Mouse (Mus musculus): ENCODE results near the gene Abca8b. TPM values are rescaled to one million over a fixed set of nuclear protein-coding genes. Genes with fewer than 3 reads are reported as not detected.
"Not testable (repeated sequence)": the region's sequence is repeated elsewhere in the genome, so short reads cannot be mapped to it uniquely, and the experiment has no call there.

The Abca8b gene
- total RNA-seq, 2 experiments from 2014 or later: 0.42 TPM; not detected in 1

DNA sequence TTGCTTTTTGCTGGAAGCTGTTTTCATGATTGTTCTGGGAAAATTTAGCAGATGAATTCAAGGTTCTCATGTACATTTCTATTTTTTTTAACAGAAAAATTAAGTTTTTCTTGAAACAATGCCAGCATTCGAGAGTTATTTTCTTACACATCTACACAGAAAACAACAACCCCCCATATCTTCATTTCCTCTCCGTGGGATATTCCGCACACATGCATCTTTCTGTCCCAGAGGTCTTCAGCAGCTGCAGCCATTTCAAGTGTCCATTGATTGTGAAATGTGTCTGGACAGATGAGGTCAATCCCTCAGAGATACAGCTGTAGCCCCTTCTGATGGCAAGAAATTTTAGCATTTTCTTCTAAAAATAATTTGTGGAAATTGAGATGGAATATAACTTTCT, 73.4 kb downstream of the Abca8b start:
- no peak for ATAC-seq (replicated peaks; ENCODE audit: low FRiP score, poor library complexity, severe bottlenecking)

GRCm38 (mm10) chr11:109919480-109919879, 76.2 kb downstream of the Abca8b start:
- no peak for ATAC-seq (replicated peaks; ENCODE audit: low FRiP score, poor library complexity, severe bottlenecking)

- ATAC-seq (replicated peaks; ENCODE audit: low FRiP score, poor library complexity, severe bottlenecking): no peak
Observed at GRCm38 (mm10) chr11:109916654-109917053, 79.0 kb downstream of the Abca8b start.

DNA sequence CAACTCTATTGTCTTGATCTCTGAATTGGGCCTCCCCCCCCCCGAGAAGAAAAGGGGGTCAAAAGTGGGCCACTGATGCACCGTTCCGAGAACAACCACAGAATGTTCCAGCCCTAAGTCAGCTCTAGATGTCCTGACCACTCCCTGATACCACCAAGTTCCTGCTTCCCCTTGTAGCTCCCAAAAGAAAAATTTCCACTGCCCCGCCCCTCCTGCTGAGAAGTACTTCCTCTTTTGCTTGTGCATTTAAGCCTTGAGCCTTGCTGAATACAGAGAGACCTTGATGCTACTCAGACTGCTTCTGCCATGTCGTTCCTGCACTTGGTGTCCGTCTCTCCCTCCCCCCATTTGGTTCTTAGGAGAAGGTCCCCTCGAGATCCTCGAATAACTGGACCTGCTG, 82.5 kb downstream of the Abca8b start:
- not testable (repeated sequence) for ATAC-seq (replicated peaks; ENCODE audit: low FRiP score, poor library complexity, severe bottlenecking)

DNA sequence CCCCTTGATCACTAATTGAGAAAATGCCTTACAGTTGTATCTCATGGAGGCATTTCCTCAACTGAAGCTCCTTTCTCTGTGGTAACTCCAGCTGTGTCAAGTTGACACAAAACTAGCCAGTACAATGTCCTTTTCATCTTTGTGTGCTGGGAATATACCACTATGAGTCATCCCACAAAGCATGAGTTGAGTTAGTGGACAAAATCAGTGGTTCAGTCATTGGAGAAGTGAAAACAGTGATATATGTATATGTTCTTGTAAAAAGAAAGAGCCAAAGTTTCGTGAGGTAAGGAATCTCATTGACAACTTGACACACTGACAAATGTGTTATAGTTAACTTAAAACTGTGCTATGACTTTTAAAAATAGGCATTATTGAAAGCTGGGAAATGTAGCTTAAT, 83.5 kb downstream of the Abca8b start:
- not testable (repeated sequence) for ATAC-seq (replicated peaks; ENCODE audit: low FRiP score, poor library complexity, severe bottlenecking)

DNA sequence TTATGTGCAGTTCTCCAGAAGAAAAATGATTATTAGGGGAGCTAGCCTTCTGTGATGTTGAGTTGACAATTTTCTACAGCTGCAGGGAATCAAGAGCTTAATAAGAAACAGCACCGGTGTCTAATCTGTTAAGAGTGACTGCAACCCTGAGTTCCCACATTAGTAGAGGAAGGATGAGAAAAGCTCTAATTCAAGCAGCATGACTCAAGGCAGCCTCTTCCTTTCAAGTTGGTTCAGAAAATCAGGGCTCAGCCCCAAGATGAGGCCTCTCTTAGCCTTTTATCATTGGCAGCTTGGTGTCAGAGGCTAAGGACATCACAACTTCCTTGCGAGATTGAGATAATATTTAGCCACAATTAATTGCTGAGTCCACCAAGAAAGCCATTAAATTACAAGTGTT, 85.8 kb downstream of the Abca8b start:
- no peak for ATAC-seq (replicated peaks; ENCODE audit: low FRiP score, poor library complexity, severe bottlenecking)

DNA sequence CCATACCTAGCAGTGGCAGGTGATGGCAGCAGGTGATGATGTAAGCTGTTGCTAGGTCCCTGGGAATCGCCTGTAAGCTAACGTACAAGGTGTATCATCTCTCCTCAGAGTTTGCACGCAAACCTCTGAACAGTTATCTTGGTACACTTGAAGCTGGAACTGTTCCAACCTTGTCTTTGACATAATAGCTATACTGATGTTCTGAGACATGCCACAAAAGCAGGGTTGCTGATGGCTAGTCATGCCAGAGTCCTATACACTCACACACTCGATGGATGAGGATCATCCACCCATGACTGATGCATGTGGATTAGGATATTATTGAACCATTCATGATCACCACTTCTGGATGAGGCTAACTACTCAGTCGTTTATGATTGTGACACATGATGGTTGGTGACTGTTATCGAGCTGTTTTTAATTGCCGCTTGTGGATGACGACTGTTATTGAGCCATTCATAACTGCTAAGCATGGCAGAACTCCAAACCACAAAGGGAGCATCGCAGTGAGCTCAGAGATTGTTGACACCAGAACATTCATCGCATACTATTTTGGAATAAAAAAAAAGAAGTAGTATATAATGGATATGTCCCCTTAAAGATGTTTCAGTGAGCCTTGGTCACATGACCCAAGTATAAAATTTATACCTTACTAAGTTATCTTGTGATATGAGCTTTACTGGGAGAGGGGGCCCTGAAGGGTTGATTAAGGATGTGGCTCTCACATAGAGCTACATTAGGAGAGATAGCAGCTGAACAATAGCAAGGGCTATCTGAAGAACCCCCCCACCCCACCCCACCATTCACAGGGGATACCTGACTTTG, 87.2 kb downstream of the Abca8b start:
- ATAC-seq (replicated peaks; ENCODE audit: low FRiP score, poor library complexity, severe bottlenecking): no peak

DNA sequence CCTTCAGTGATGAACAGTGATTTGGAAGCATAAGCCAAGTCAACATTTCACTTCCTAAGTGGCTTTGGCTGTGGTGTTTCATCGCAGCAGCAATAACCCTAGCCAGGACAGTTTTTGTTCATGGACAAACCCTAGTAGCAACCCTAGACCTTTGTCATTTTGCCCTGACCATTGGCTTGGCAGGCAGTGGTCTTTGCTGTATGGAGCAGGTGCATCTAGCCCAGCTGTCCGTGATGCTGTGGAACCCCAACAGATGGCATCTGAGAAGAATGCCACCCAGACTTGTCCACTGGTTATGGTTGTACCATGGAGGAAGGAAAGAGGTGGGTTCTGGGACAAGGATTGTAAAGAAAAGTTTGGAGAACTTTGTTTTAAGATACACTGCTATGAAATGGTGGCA, 88.1 kb downstream of the Abca8b start:
- ATAC-seq (replicated peaks; ENCODE audit: low FRiP score, poor library complexity, severe bottlenecking): no peak

DNA sequence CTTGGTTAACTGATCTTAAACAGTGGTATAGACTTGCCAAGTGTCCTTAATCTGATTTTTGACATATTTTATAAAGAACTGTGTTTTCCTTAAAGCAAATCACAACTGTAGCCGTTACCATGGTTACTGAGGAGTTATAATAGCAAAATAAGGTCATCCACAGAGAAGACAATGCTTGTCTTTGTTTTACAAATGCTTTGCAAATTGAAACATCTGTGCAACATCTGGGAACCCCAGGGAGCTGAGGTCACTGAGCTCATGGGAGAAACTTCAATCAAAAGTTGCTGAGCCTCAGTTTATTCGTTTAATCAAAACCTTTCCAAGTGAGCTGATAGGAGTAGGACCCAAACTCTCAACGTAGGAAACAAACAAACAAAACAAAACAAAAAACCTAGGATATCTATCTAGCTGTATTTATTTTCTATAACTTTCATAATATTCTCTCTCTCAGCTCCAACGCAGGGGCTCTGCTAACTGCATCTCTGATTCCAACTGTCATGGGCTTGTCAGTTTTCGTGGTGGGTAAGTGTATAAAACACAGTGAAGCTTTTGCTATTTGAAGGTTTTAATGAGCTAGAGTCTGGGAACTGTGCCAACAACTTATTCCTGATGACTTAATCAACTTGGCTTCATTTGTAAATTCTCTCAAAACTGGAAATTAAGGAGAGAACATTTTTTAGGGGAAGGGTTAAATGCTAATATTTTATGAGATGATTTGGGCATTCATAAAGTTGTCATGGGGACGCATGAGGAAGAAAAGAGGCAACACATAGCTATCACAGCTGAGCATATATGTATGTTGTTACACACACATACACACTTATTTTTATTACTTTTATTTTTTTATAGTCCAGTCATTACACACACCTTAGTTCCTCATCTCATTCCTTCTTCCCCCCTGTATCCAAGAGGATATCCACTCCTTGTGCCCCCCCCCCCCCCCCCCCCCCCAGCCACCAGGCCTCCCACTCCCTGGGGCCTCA, 92.7 kb downstream of the Abca8b start:
- no peak for ATAC-seq (replicated peaks; ENCODE audit: low FRiP score, poor library complexity, severe bottlenecking)

DNA sequence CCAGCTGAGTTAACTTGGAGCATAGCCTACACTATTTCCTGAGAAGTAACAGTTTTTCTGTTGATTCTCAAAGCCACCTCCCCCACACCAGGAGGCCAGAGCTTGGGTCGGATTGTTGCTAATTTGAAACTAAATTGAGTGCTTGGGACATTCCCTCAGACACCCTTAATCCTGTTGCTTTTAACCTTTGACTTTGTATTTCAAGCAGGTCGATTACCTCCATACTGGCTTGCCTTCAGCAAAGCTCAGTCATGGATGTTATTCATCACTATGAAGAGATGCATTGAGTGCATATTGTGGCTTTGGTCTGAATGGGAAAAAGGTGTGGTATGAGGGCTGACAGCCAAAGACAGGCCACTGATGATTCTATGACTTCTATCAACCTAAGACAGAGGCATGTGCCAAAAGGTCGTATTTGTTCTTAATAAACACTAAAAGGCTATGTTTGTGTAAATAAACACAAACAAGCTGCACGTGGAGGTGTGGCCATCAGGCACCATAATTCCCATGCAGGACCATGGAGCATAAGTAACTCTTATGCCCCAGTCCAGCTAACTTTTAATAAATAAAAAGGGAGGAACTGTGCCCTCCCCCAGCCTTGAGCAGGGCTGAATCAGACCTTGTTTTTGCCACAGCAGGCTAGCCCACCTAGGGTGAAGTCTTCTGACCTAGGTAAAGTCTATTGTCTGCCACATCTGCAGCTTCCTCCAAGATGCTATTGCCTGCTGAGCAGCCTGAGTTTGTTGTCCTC, 95.0 kb downstream of the Abca8b start:
- ATAC-seq (replicated peaks; ENCODE audit: low FRiP score, poor library complexity, severe bottlenecking): no peak

GRCm38 (mm10) chr11:109898791-109899467, 96.7 kb downstream of the Abca8b start:
- ATAC-seq (replicated peaks; ENCODE audit: low FRiP score, poor library complexity, severe bottlenecking): no peak

DNA sequence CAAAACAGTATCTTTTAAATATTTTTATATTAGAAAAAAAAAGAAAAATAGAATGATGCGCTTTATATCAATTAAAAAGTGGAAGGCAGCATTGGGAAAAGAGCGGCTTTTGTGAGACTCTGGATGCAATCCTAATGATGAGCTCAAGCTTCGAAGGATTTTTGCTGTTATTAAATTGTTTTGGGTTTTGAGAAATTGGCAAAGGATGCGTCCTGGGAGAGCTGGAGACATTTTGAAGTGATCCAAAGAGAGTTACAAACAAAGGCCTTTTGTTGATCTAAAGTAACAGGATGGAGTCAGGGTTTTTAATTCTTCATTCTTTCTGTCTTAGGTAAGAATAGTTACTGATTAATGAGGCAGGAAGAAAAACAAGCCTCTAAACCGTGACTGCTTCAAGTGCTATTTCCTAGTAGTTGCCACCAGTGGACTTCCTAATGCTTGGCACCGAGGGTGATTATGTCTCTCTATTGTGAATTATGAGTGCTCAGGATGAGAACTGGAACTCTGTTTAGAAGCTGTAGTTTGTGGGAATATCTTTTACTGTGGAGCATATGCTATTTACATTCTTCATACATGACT, 99.6 kb downstream of the Abca8b start:
- no peak for ATAC-seq (replicated peaks; ENCODE audit: low FRiP score, poor library complexity, severe bottlenecking)

DNA sequence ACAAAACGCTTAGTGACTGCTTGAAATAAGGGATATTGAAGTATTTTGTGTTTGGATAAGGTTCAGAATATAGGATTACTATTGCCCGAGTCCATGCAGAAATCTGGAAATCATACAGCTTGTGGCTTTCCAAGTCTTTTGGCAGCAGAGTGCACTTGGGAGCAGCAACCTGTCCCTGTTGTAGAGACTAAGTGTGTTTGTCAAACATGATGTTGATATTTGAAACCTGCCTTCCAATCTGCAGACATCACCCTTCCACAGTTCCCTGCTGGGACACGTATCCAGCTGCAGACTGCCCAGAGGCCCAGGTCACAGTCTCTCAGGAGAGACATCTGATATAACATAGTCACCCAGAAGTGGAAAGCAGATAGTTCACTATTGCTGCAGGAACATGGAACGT, 100.1 kb downstream of the Abca8b start:
- no peak for ATAC-seq (replicated peaks; ENCODE audit: low FRiP score, poor library complexity, severe bottlenecking)

DNA sequence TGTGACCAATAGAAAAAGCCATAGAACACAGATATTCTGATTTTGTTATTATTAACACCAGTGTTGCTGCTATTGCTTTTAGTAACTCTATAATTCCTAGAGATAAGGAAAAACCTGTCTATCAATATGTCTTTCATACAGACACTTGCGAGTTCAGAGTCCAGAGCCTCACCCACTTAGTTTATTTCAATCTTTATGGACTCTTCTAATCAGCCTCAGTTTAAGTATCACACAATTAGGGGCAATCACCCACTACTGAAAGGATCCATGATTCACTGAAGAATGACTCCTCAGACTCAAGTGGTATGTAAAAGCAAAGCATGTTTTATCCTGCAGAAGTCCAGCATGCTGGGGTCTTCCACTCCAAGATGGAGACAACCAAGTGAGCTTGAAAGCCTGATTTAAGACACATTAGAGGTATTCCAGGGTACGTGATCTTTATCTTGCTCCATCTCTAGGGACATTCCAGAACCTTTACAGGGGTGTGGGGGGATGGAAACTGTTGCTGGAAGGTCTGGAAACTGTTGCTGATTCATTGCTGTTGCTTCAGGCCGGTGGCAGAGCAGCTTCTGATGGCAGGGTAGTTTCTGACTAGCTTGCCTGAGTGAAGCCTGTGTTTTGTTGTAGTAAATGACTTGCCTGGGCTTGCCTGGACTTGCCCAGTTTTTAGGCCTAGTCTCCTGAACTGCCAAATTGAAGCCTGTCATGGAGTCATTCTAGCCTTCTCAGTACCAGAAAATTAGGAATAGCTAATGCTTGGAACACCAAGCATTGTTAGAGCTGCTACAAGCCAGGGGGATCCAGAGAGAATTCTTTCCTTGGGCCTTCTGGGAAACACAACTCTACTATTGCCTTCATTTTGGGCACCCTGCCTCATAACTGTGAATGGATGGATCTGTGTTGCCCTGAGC, 101.5 kb downstream of the Abca8b start:
- ATAC-seq (replicated peaks; ENCODE audit: low FRiP score, poor library complexity, severe bottlenecking): no peak

- ATAC-seq (replicated peaks; ENCODE audit: low FRiP score, poor library complexity, severe bottlenecking): no peak
Observed at GRCm38 (mm10) chr11:109891989-109892386, 103.7 kb downstream of the Abca8b start.

DNA sequence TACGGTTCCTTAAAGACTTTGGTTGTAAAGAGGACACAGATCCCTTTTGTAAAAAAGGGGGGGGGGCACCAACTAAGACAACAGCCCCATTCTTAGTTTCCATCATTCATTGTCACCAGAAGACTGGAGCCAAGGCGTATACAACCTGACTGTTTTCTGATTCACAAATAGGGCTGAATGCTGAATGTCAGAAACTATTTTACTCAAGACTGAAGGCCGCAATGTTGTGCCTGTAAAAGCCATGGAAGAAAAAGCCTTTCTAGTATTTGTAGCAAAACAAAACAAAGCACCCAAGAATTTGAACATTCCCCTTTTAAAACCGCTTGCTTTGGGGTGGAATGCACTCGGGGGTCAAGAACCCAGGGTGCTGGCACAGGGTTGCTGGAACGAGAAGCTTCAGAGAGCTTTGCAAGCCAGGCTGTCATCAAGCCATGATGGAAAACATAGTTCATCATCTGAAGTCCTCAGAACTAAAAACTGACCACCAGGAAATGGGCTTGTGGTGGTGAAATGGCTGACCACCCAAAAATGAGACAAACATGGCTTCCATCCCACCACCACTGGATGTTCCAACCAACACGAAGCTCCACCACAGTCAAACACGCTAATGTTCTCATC, 104.2 kb downstream of the Abca8b start:
- no peak for ATAC-seq (replicated peaks; ENCODE audit: low FRiP score, poor library complexity, severe bottlenecking)

- ATAC-seq (replicated peaks; ENCODE audit: low FRiP score, poor library complexity, severe bottlenecking): no peak
Observed at GRCm38 (mm10) chr11:109889595-109889994, 106.0 kb downstream of the Abca8b start.

DNA sequence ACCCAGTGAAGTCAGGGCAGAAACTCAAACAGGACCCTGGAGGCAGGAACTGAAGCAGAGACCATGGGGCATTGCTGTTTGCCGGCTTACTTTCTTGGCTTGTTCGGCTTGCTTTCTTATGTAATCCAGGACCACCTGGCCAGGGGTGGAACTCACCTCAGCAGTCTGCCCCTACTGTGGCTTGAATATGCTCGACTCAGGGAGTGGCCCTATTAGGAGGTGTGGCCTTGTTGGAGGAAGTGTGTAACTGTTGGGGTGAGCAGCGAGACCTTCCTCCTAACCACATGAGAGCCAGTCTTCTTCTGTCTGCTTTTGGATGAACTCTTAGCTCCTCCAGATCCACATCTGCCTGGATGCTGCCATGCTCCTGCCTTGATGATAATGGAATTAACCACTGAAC, 108.9 kb downstream of the Abca8b start:
- ATAC-seq (replicated peaks; ENCODE audit: low FRiP score, poor library complexity, severe bottlenecking): no peak

Data from erythroid progenitor cell, adult 5-6 weeks (primary cell).